Mouse (Mus musculus): ENCODE measurements around the gene Tm7sf3. TPM values are rescaled to one million over a fixed set of nuclear protein-coding genes. Genes with fewer than 3 reads are reported as not detected.

Tm7sf3 gene
- polyA plus RNA-seq, 1 experiment, result 20.2 TPM

GRCm38 (mm10) chr6:146662679-146663078, 20.1 kb upstream of the Tm7sf3 start:
- peak overlapping the region; percentile 33 for H3K4me3 ChIP-seq (replicated peaks)

GRCm38 (mm10) chr6:146661655-146662054, 19.0 kb upstream of the Tm7sf3 start:
- Histone ChIP-seq H3K4me3 (replicated peaks) (no peak overlapping the region), H3K36me3 (replicated peaks; ENCODE audit: low read length) (no peaks in the 10 kb centered on the region), H3K27me3 (replicated peaks) (no peaks in the 10 kb centered on the region), H3K9me3 (no peaks in the 10 kb centered on the region), H3K4me1 (peaks cover 39% of the 10 kb centered on the region)
- TF ChIP-seq GATA1 (IDR thresholded peaks at IDR 0.05; ENCODE audit: borderline replicate concordance, low read length), result no peak
- TF ChIP-seq FLI1 (IDR thresholded peaks at IDR 0.05; ENCODE audit: low read length), result no peak

More at GRCm38 (mm10) chr6:146662679-146663078, 20.1 kb upstream of the Tm7sf3 start:
- no peak for TF ChIP-seq GATA1 (IDR thresholded peaks at IDR 0.05; ENCODE audit: borderline replicate concordance, low read length)
- TF ChIP-seq FLI1 (IDR thresholded peaks at IDR 0.05; ENCODE audit: low read length), result no peak
- Histone ChIP-seq H3K4me1 (peaks cover 43% of the 10 kb centered on the region), H3K9me3 (no peaks in the 10 kb centered on the region), H3K27me3 (replicated peaks) (no peaks in the 10 kb centered on the region), H3K36me3 (replicated peaks; ENCODE audit: low read length) (no peaks in the 10 kb centered on the region)

- TF ChIP-seq GATA1 (IDR thresholded peaks at IDR 0.05; ENCODE audit: borderline replicate concordance, low read length) (no peak), FLI1 (IDR thresholded peaks at IDR 0.05; ENCODE audit: low read length) (no peak)
- Histone ChIP-seq H3K36me3 (replicated peaks; ENCODE audit: low read length) (no peaks in the 10 kb centered on the region), H3K4me3 (replicated peaks) (no peak overlapping the region), H3K27me3 (replicated peaks) (no peaks in the 10 kb centered on the region), H3K4me1 (peaks cover 37% of the 10 kb centered on the region), H3K9me3 (no peaks in the 10 kb centered on the region)
Observed at GRCm38 (mm10) chr6:146660591-146660990, 18.0 kb upstream of the Tm7sf3 start.

GRCm38 (mm10) chr6:146653197-146653596, 10.6 kb upstream of the Tm7sf3 start:
- Histone ChIP-seq H3K4me3 (replicated peaks) (no peak overlapping the region), H3K36me3 (replicated peaks; ENCODE audit: low read length) (peaks cover 44% of the 10 kb centered on the region), H3K9me3 (no peaks in the 10 kb centered on the region), H3K4me1 (peaks cover 7% of the 10 kb centered on the region; the same call in 1 of the 2 replicates), H3K27me3 (replicated peaks) (no peaks in the 10 kb centered on the region)
- TF ChIP-seq FLI1 (IDR thresholded peaks at IDR 0.05; ENCODE audit: low read length), result no peak
- no peak for TF ChIP-seq GATA1 (IDR thresholded peaks at IDR 0.05; ENCODE audit: borderline replicate concordance, low read length)

- H3K36me3 ChIP-seq (replicated peaks; ENCODE audit: low read length), result peaks cover 50% of the 10 kb centered on the region
- no peak for TF ChIP-seq GATA1 (IDR thresholded peaks at IDR 0.05; ENCODE audit: borderline replicate concordance, low read length)
- TF ChIP-seq FLI1 (IDR thresholded peaks at IDR 0.05; ENCODE audit: low read length), result no peak
Observed at GRCm38 (mm10) chr6:146651431-146651830, 8.8 kb upstream of the Tm7sf3 start.

GRCm38 (mm10) chr6:146650013-146650412, 7.4 kb upstream of the Tm7sf3 start:
- H3K27me3 ChIP-seq (replicated peaks), result no peaks in the 10 kb centered on the region
- H3K4me1 ChIP-seq, result peaks cover 7% of the 10 kb centered on the region; the same call in 1 of the 2 replicates
- no peak overlapping the region for H3K4me3 ChIP-seq (replicated peaks)
- no peak for TF ChIP-seq FLI1 (IDR thresholded peaks at IDR 0.05; ENCODE audit: low read length)
- TF ChIP-seq GATA1 (IDR thresholded peaks at IDR 0.05; ENCODE audit: borderline replicate concordance, low read length), result no peak
- peaks cover 60% of the 10 kb centered on the region for H3K36me3 ChIP-seq (replicated peaks; ENCODE audit: low read length)
- no peaks in the 10 kb centered on the region for H3K9me3 ChIP-seq

More at GRCm38 (mm10) chr6:146651431-146651830, 8.8 kb upstream of the Tm7sf3 start:
- Histone ChIP-seq H3K9me3 (no peaks in the 10 kb centered on the region), H3K27me3 (replicated peaks) (no peaks in the 10 kb centered on the region), H3K4me1 (peaks cover 3% of the 10 kb centered on the region; the same call in 1 of the 2 replicates), H3K4me3 (replicated peaks) (no peak overlapping the region)

GRCm38 (mm10) chr6:146643184-146643570, 553 bp upstream of the Tm7sf3 start:
- Histone ChIP-seq H3K36me3 (replicated peaks; ENCODE audit: low read length) (peaks cover 17% of the 10 kb centered on the region), H3K27me3 (replicated peaks) (no peaks in the 10 kb centered on the region), H3K4me1 (peaks cover 47% of the 10 kb centered on the region), H3K4me3 (replicated peaks) (peak overlapping the region; percentile 93), H3K9me3 (no peaks in the 10 kb centered on the region)
- no peak for TF ChIP-seq GATA1 (IDR thresholded peaks at IDR 0.05; ENCODE audit: borderline replicate concordance, low read length)
- no peak for TF ChIP-seq FLI1 (IDR thresholded peaks at IDR 0.05; ENCODE audit: low read length)

- Histone ChIP-seq H3K27me3 (replicated peaks) (no peaks in the 10 kb centered on the region), H3K4me3 (replicated peaks) (peak overlapping the region; percentile 93), H3K4me1 (peaks cover 47% of the 10 kb centered on the region), H3K9me3 (no peaks in the 10 kb centered on the region), H3K36me3 (replicated peaks; ENCODE audit: low read length) (peaks cover 11% of the 10 kb centered on the region)
- TF ChIP-seq GATA1 (IDR thresholded peaks at IDR 0.05; ENCODE audit: borderline replicate concordance, low read length), result no peak
- TF ChIP-seq FLI1 (IDR thresholded peaks at IDR 0.05; ENCODE audit: low read length), result no peak
Observed at GRCm38 (mm10) chr6:146641621-146642210, 908 bp downstream of the Tm7sf3 start.

GRCm38 (mm10) chr6:146640991-146641390, 1.6 kb downstream of the Tm7sf3 start:
- no peaks in the 10 kb centered on the region for H3K27me3 ChIP-seq (replicated peaks)
- peaks cover 46% of the 10 kb centered on the region for H3K4me1 ChIP-seq
- TF ChIP-seq GATA1 (IDR thresholded peaks at IDR 0.05; ENCODE audit: borderline replicate concordance, low read length), result no peak
- no peak for TF ChIP-seq FLI1 (IDR thresholded peaks at IDR 0.05; ENCODE audit: low read length)
- no peaks in the 10 kb centered on the region for H3K9me3 ChIP-seq
- peak overlapping the region; percentile 18 for H3K4me3 ChIP-seq (replicated peaks)
- peaks cover 9% of the 10 kb centered on the region for H3K36me3 ChIP-seq (replicated peaks; ENCODE audit: low read length)

- H3K36me3 ChIP-seq (replicated peaks; ENCODE audit: low read length), result peaks cover 4% of the 10 kb centered on the region
- TF ChIP-seq GATA1 (IDR thresholded peaks at IDR 0.05; ENCODE audit: borderline replicate concordance, low read length) (no peak), FLI1 (IDR thresholded peaks at IDR 0.05; ENCODE audit: low read length) (no peak)
- H3K9me3 ChIP-seq, result no peaks in the 10 kb centered on the region
- H3K4me1 ChIP-seq, result peaks cover 42% of the 10 kb centered on the region
- H3K27me3 ChIP-seq (replicated peaks), result no peaks in the 10 kb centered on the region
- no peak overlapping the region for H3K4me3 ChIP-seq (replicated peaks)
Observed at GRCm38 (mm10) chr6:146640068-146640965, 2.3 kb downstream of the Tm7sf3 start.

Measured in megakaryocyte, embryonic 14.5 days (primary cell).